Mouse (Mus musculus): ENCODE results near the gene Tmem189. TPM values are rescaled to one million over a fixed set of nuclear protein-coding genes. Genes with fewer than 3 reads are reported as not detected.

Gene Tmem189
- polyA plus RNA-seq (2015; fragmentation: Nextera tagmentation; extraction: Ambion mirVana): 13.7 and 14.0 TPM in 2 replicates

DNA sequence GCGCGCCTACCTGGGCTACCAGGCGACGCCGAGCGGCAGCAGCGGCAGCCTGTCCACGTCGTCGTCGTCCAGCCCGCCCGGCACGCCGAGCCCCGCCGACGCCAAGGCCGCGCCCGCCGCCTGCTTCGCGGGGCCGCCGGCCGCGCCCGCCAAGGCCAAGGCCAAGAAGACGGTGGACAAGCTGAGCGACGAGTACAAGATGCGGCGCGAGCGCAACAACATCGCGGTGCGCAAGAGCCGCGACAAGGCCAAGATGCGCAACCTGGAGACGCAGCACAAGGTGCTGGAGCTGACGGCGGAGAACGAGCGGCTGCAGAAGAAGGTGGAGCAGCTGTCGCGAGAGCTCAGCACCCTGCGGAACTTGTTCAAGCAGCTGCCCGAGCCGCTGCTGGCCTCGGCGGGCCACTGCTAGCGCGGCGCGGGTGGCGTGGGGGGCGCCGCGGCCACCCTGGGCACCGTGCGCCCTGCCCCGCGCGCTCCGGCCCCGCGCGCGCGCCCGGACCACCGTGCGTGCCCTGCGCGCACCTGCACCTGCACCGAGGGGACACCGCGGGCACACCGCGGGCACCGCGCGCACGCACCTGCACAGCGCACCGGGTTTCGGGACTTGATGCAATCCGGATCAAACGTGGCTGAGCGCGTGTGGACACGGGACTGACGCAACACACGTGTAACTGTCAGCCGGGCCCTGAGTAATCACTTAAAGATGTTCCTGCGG, at the start of gene Tmem189:
Gene Tmem189 (minus strand): TSS at position 322 of the 718 bp plus-strand sequence.
- Histone ChIP-seq H3K9me3 (replicated peaks; ENCODE audit: control insufficient read depth, low read length) (no peaks in the 10 kb centered on the region), H3K4me3 (ENCODE audit: low read depth, low read length) (peak within 1 kb of the TSS; percentile 72), H3K36me3 (ENCODE audit: control insufficient read depth, insufficient read depth) (no peaks in the 10 kb centered on the region), H3K4me2 (ENCODE audit: low read depth, low read length) (peak within 1 kb of the TSS; percentile 85), H3K4me1 (ENCODE audit: control insufficient read depth, low read depth, low read length) (peaks cover 23% of the 10 kb centered on the region), H3K27ac (ENCODE audit: low read length) (peak within 1 kb of the TSS; percentile 89), H3K9ac (ENCODE audit: low read depth, low read length) (peak within 1 kb of the TSS; percentile 68), H3K27me3 (ENCODE audit: control insufficient read depth, insufficient read depth, low read depth, low read length) (peaks cover 29% of the 10 kb centered on the region)
- WGBS (ENCODE audit: insufficient replicate concordance): under 1% methylated on average over 88 of the region's 99 CpGs
- peak; percentile 5 for ATAC-seq (ENCODE audit: low read depth)

DNA sequence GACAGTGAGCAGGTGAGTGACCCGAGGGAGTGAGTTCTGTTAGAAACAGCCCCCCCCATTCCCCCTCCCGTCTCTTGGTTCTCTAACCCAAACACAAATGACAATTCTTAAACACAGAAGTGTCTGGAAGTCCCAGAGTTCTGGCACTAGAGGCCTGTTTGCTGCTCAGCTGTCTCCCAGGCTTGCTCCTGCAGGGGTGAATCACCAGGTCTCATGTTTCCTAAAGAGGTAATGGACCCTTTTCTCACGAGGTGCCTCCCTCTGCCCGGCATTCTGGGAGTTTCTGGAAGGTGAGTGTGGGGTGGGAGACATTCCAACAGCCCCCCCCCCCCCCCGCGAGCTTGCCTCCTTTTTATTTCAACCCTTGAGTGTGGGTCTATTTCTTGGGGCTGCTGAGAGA, 49.4 kb upstream of the Tmem189 start:
- no peaks in the 10 kb centered on the region for H3K9me3 ChIP-seq (replicated peaks; ENCODE audit: control insufficient read depth, low read length)
- no peak for ATAC-seq (ENCODE audit: low read depth)
- H3K4me1 ChIP-seq (ENCODE audit: control insufficient read depth, low read depth, low read length): no peaks in the 10 kb centered on the region
- WGBS (ENCODE audit: insufficient replicate concordance): 33% methylated on average over 4 of the region's 6 CpGs
- no peak overlapping the region for H3K9ac ChIP-seq (ENCODE audit: low read depth, low read length)
- H3K4me3 ChIP-seq (ENCODE audit: low read depth, low read length): no peak overlapping the region
- H3K27ac ChIP-seq (ENCODE audit: low read length): no peak overlapping the region
- no peaks in the 10 kb centered on the region for H3K36me3 ChIP-seq (ENCODE audit: control insufficient read depth, insufficient read depth)
- no peaks in the 10 kb centered on the region for H3K27me3 ChIP-seq (ENCODE audit: control insufficient read depth, insufficient read depth, low read depth, low read length)
- no peak overlapping the region for H3K4me2 ChIP-seq (ENCODE audit: low read depth, low read length)

DNA sequence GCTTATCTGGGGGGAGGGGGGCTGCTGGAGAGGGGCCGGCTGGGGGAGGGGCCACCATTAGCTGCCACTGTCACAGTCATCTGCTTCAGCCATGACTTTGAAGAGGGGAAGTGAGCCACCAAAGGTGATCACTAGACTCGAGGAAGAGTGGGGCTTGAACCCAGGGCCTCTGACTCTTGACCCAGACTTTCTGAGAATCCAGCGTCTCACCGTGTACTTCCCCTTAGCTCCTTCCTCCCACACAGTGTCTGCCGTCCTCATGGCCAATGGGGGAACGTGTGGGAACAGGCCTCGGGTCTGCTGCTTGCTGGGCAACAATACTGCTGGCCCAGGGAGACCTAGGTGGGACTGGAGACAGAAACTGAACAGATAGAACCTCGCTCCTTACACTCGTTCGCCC, 45.2 kb upstream of the Tmem189 start:
- Histone ChIP-seq H3K9ac (ENCODE audit: low read depth, low read length) (no peak overlapping the region), H3K4me3 (ENCODE audit: low read depth, low read length) (no peak overlapping the region), H3K27ac (ENCODE audit: low read length) (no peak overlapping the region), H3K27me3 (ENCODE audit: control insufficient read depth, insufficient read depth, low read depth, low read length) (no peaks in the 10 kb centered on the region), H3K9me3 (replicated peaks; ENCODE audit: control insufficient read depth, low read length) (no peaks in the 10 kb centered on the region), H3K4me2 (ENCODE audit: low read depth, low read length) (no peak overlapping the region), H3K4me1 (ENCODE audit: control insufficient read depth, low read depth, low read length) (no peaks in the 10 kb centered on the region), H3K36me3 (ENCODE audit: control insufficient read depth, insufficient read depth) (no peaks in the 10 kb centered on the region)
- 28% methylated on average over 10 of the region's 10 CpGs for WGBS (ENCODE audit: insufficient replicate concordance)
- ATAC-seq (ENCODE audit: low read depth): no peak

DNA sequence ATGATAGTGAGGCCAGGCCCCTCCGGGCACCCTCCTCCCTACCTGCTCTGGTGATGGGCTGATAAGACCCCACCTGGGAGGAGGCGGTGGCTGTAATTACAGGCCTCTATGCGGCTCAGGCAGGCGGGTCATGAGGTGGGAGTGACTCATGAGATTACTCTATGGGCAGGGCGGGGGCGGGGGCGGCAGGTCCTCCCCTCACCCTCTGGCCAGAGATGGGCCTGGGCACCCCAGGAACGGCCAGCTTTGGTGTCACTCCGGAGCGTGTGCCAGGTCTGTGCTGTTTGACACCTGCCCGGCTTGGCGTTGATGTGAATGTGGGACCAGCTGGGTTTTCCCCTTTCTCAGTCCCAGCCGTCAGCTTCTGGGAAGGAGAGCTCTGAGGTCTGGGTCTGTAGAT, 41.5 kb upstream of the Tmem189 start:
- no peaks in the 10 kb centered on the region for H3K4me1 ChIP-seq (ENCODE audit: control insufficient read depth, low read depth, low read length)
- no peaks in the 10 kb centered on the region for H3K27me3 ChIP-seq (ENCODE audit: control insufficient read depth, insufficient read depth, low read depth, low read length)
- no peaks in the 10 kb centered on the region for H3K36me3 ChIP-seq (ENCODE audit: control insufficient read depth, insufficient read depth)
- H3K4me3 ChIP-seq (ENCODE audit: low read depth, low read length): no peak overlapping the region
- ATAC-seq (ENCODE audit: low read depth): no peak
- no peak overlapping the region for H3K4me2 ChIP-seq (ENCODE audit: low read depth, low read length)
- no peak overlapping the region for H3K27ac ChIP-seq (ENCODE audit: low read length)
- WGBS (ENCODE audit: insufficient replicate concordance): 66% methylated on average over 13 of the region's 13 CpGs
- H3K9me3 ChIP-seq (replicated peaks; ENCODE audit: control insufficient read depth, low read length): no peaks in the 10 kb centered on the region
- no peak overlapping the region for H3K9ac ChIP-seq (ENCODE audit: low read depth, low read length)

DNA sequence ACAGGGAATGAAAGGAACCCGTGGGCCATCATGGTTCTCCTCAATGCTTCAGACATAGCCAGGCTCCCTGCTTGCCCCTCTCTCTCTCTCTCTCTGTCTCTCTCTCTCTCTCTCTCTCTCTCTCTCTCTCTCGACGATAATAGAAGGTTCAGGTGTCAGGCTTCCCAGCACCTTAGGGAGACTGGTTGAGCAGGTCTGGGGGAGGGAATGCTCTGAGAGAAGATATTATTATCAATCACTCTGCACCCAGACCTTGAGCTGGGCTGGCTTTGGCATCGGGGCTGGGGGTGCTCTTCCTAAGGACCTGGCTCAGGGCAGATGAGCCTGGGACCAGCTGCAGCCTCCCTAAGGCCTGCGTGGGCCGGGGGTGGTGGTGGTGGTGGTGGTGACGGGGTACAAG, 40.4 kb upstream of the Tmem189 start:
- Histone ChIP-seq H3K27me3 (ENCODE audit: control insufficient read depth, insufficient read depth, low read depth, low read length) (no peaks in the 10 kb centered on the region), H3K27ac (ENCODE audit: low read length) (no peak overlapping the region), H3K4me1 (ENCODE audit: control insufficient read depth, low read depth, low read length) (no peaks in the 10 kb centered on the region), H3K36me3 (ENCODE audit: control insufficient read depth, insufficient read depth) (no peaks in the 10 kb centered on the region), H3K4me3 (ENCODE audit: low read depth, low read length) (no peak overlapping the region), H3K9ac (ENCODE audit: low read depth, low read length) (no peak overlapping the region), H3K9me3 (replicated peaks; ENCODE audit: control insufficient read depth, low read length) (no peaks in the 10 kb centered on the region), H3K4me2 (ENCODE audit: low read depth, low read length) (no peak overlapping the region)
- no peak for ATAC-seq (ENCODE audit: low read depth)
- 56% methylated on average over 5 of the region's 7 CpGs for WGBS (ENCODE audit: insufficient replicate concordance)

DNA sequence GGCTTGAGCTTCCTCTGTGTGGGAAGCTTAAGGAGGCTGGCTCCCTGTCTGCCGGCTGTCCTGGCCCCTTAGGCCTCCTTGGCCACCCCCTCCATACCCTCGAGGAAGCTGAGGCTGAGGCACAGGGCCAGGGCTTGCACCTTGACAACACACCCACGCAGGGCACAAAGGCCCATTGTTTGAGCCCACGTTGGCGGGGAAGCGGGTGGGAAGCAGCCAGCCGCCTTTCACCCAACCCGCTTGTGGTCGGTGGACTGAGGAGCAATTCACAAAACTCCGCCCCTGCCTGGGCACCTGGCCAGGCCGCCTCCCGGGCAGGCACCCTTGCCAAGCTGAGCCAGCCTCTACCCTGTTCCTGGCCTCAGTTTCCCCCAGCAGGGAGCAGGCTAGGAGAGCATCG, 37.5 kb upstream of the Tmem189 start:
- Histone ChIP-seq H3K4me3 (ENCODE audit: low read depth, low read length) (no peak overlapping the region), H3K9me3 (replicated peaks; ENCODE audit: control insufficient read depth, low read length) (no peaks in the 10 kb centered on the region), H3K36me3 (ENCODE audit: control insufficient read depth, insufficient read depth) (no peaks in the 10 kb centered on the region), H3K4me1 (ENCODE audit: control insufficient read depth, low read depth, low read length) (no peaks in the 10 kb centered on the region), H3K27me3 (ENCODE audit: control insufficient read depth, insufficient read depth, low read depth, low read length) (no peaks in the 10 kb centered on the region), H3K9ac (ENCODE audit: low read depth, low read length) (no peak overlapping the region), H3K4me2 (ENCODE audit: low read depth, low read length) (no peak overlapping the region), H3K27ac (ENCODE audit: low read length) (no peak overlapping the region)
- 49% methylated on average over 13 of the region's 13 CpGs for WGBS (ENCODE audit: insufficient replicate concordance)
- no peak for ATAC-seq (ENCODE audit: low read depth)

DNA sequence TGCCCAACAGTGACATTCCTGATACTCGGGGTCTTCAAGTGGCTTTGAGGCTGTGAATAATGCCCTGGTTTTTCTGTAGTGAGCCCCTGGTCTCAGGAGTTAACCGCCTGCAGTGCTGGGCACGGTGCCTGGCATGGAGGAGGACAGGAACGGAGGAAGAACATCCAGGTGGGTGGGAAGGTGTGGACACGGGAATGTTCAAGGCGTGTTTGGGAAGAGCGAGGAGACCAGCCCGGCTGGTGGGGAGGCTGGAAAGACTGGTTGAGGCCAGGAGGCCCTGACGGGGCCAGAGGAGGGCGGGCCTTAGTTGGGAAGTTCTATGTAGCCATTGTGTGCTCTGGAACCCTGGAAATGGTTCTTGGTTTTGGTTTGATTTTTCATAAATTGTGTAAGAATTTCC, 36.3 kb upstream of the Tmem189 start:
- Histone ChIP-seq H3K27me3 (ENCODE audit: control insufficient read depth, insufficient read depth, low read depth, low read length) (no peaks in the 10 kb centered on the region), H3K36me3 (ENCODE audit: control insufficient read depth, insufficient read depth) (no peaks in the 10 kb centered on the region), H3K4me2 (ENCODE audit: low read depth, low read length) (no peak overlapping the region), H3K4me3 (ENCODE audit: low read depth, low read length) (no peak overlapping the region), H3K4me1 (ENCODE audit: control insufficient read depth, low read depth, low read length) (no peaks in the 10 kb centered on the region), H3K9ac (ENCODE audit: low read depth, low read length) (no peak overlapping the region), H3K27ac (ENCODE audit: low read length) (no peak overlapping the region), H3K9me3 (replicated peaks; ENCODE audit: control insufficient read depth, low read length) (no peaks in the 10 kb centered on the region)
- whole genome bisulfite sequencing (ENCODE audit: insufficient replicate concordance): 67% methylated on average over 10 of the region's 10 CpGs
- ATAC-seq (ENCODE audit: low read depth): no peak

DNA sequence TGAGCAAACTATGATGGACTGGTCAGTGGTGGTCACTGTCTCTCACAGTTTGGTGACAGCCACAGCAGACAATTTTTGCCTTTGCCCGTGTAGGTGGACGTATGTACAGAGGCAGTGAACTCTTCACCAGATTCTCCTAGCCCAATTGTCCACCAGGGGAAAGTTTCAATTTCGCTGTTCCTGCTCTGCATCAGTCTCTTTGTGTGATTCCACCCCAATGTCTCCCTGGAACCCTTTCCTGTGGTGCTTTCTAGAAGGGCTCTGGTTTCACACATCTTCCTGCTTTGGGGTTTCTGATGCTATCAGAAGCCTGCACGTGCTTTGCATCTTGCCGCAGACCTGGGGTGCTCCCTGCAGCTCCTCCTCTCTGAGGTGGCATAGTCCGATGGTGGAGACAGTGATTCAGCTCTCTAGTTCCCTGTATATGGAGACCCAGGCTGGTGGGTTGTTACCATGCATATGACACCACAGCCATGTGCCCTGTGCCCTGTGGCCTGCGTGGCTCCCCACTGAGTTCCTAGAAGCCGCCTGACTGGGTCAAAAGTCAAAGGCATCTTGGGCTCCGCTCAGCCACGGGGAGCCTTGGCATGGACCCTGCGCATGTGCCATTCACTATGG, 34.1 kb upstream of the Tmem189 start:
- Histone ChIP-seq H3K9me3 (replicated peaks; ENCODE audit: control insufficient read depth, low read length) (no peaks in the 10 kb centered on the region), H3K36me3 (ENCODE audit: control insufficient read depth, insufficient read depth) (no peaks in the 10 kb centered on the region), H3K27me3 (ENCODE audit: control insufficient read depth, insufficient read depth, low read depth, low read length) (no peaks in the 10 kb centered on the region), H3K27ac (ENCODE audit: low read length) (no peak overlapping the region), H3K4me2 (ENCODE audit: low read depth, low read length) (no peak overlapping the region), H3K4me1 (ENCODE audit: control insufficient read depth, low read depth, low read length) (no peaks in the 10 kb centered on the region), H3K9ac (ENCODE audit: low read depth, low read length) (no peak overlapping the region), H3K4me3 (ENCODE audit: low read depth, low read length) (no peak overlapping the region)
- no peak for ATAC-seq (ENCODE audit: low read depth)
- WGBS (ENCODE audit: insufficient replicate concordance): 43% methylated on average over 11 of the region's 11 CpGs

DNA sequence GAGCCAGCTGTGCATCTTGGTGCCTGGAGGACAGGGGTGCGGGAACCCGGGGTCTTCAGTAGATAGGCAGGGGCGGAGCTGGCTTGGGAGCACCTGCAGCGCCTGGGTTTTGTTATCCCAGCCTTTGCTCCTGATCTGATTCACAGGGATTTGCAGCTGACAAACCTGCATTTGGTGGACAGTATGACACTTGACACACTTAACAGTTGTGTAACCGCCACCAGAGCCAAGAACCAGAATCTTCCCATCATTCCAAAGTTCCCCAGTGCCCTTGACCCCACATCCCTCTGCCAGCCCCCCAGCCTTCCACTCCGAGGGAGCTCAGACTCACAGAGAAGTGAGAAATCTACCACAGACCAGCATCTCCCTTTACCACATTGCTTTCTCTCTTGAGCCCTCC, 32.9 kb upstream of the Tmem189 start:
- Histone ChIP-seq H3K9me3 (replicated peaks; ENCODE audit: control insufficient read depth, low read length) (no peaks in the 10 kb centered on the region), H3K4me2 (ENCODE audit: low read depth, low read length) (no peak overlapping the region), H3K9ac (ENCODE audit: low read depth, low read length) (no peak overlapping the region), H3K4me1 (ENCODE audit: control insufficient read depth, low read depth, low read length) (no peaks in the 10 kb centered on the region), H3K27me3 (ENCODE audit: control insufficient read depth, insufficient read depth, low read depth, low read length) (no peaks in the 10 kb centered on the region), H3K36me3 (ENCODE audit: control insufficient read depth, insufficient read depth) (no peaks in the 10 kb centered on the region), H3K4me3 (ENCODE audit: low read depth, low read length) (no peak overlapping the region), H3K27ac (ENCODE audit: low read length) (no peak overlapping the region)
- no peak for ATAC-seq (ENCODE audit: low read depth)
- WGBS (ENCODE audit: insufficient replicate concordance): 54% methylated on average over 6 of the region's 6 CpGs
